Mouse (Mus musculus): ENCODE data around the gene Fam178b. TPM values are rescaled to one million over a fixed set of nuclear protein-coding genes. Genes with fewer than 3 reads are reported as not detected.

Fam178b gene
- 0.25 and 0.59 TPM in 2 replicates for polyA plus RNA-seq (2015; fragmentation: Nextera tagmentation; extraction: Ambion mirVana)

- no peaks in the 10 kb centered on the region for H3K27me3 ChIP-seq (replicated peaks)
- no peak within 1 kb of the TSS for H3K4me3 ChIP-seq (replicated peaks)
- ATAC-seq = no peak
- H3K27ac ChIP-seq = 0 out of 2 replicates have a peak within 1 kb of the TSS, but pooled peaks have one; percentile 13
- 93% methylated on average over 39 of the region's 39 CpGs for WGBS
- no peaks in the 10 kb centered on the region for H3K9me3 ChIP-seq
- no peak within 1 kb of the TSS for H3K4me2 ChIP-seq (replicated peaks)
- no peaks in the 10 kb centered on the region for H3K36me3 ChIP-seq
- no peak within 1 kb of the TSS for H3K9ac ChIP-seq
- no peaks in the 10 kb centered on the region; the same call in 1 of the 2 replicates for H3K4me1 ChIP-seq (replicated peaks)
These were observed at the start of gene Fam178b for GRCm38 (mm10) chr1:36682620-36683355. TSS of gene Fam178b (minus strand) at chr1:36683183.

- Histone ChIP-seq H3K27ac (no peak overlapping the region), H3K9ac (no peak overlapping the region), H3K4me1 (replicated peaks) (0 out of 2 replicates have a peak, but pooled peaks cover 2% of the 10 kb centered on the region), H3K4me3 (replicated peaks) (no peak overlapping the region), H3K9me3 (no peaks in the 10 kb centered on the region), H3K4me2 (replicated peaks) (no peak overlapping the region), H3K36me3 (no peaks in the 10 kb centered on the region), H3K27me3 (replicated peaks) (no peaks in the 10 kb centered on the region)
- no peak for ATAC-seq
- WGBS = 64% methylated on average over 4 of the region's 4 CpGs
These were observed 41.1 kb upstream of the Fam178b start for GRCm38 (mm10) chr1:36724057-36724431.

GRCm38 (mm10) chr1:36723146-36724056 is 40.4 kb upstream of the Fam178b start:
- Histone ChIP-seq H3K4me2 (replicated peaks) (no peak overlapping the region), H3K9me3 (no peaks in the 10 kb centered on the region), H3K4me3 (replicated peaks) (no peak overlapping the region), H3K4me1 (replicated peaks) (0 out of 2 replicates have a peak, but pooled peaks cover 2% of the 10 kb centered on the region), H3K36me3 (no peaks in the 10 kb centered on the region), H3K27me3 (replicated peaks) (no peaks in the 10 kb centered on the region), H3K27ac (no peak overlapping the region), H3K9ac (no peak overlapping the region)
- no peak for ATAC-seq
- 56% methylated on average over 16 of the region's 16 CpGs for WGBS

GRCm38 (mm10) chr1:36718786-36719185 is 35.8 kb upstream of the Fam178b start:
- Histone ChIP-seq H3K4me2 (replicated peaks) (no peak overlapping the region), H3K9ac (no peak overlapping the region), H3K36me3 (no peaks in the 10 kb centered on the region), H3K27me3 (replicated peaks) (no peaks in the 10 kb centered on the region), H3K9me3 (no peaks in the 10 kb centered on the region), H3K4me3 (replicated peaks) (no peak overlapping the region), H3K4me1 (replicated peaks) (0 out of 2 replicates have a peak, but pooled peaks cover 2% of the 10 kb centered on the region), H3K27ac (no peak overlapping the region)
- no peak for ATAC-seq
- WGBS = 95% methylated on average over 1 of the region's 1 CpGs

GRCm38 (mm10) chr1:36714311-36714710 is 31.3 kb upstream of the Fam178b start, which contains the start of gene Actr1b:
TSS of gene Actr1b (minus strand) at chr1:36714422.
- ATAC-seq = no peak
- WGBS = 82% methylated on average over 5 of the region's 5 CpGs

GRCm38 (mm10) chr1:36711104-36711503 is 28.1 kb upstream of the Fam178b start:
- WGBS = 97% methylated on average over 2 of the region's 2 CpGs
- ATAC-seq = no peak

More at GRCm38 (mm10) chr1:36714311-36714710, 31.3 kb upstream of the Fam178b start, which contains the start of gene Actr1b:
- no peak within 1 kb of the TSS for H3K4me2 ChIP-seq (replicated peaks)
- H3K9me3 ChIP-seq = no peaks in the 10 kb centered on the region
- H3K36me3 ChIP-seq = no peaks in the 10 kb centered on the region
- H3K27ac ChIP-seq = no peak within 1 kb of the TSS
- H3K27me3 ChIP-seq (replicated peaks) = no peaks in the 10 kb centered on the region
- H3K9ac ChIP-seq = no peak within 1 kb of the TSS
- no peaks in the 10 kb centered on the region for H3K4me1 ChIP-seq (replicated peaks)
- no peak within 1 kb of the TSS for H3K4me3 ChIP-seq (replicated peaks)

GRCm38 (mm10) chr1:36709854-36710280 is 26.9 kb upstream of the Fam178b start, which contains the start of gene 4933424G06Rik:
TSS of gene 4933424G06Rik (plus strand) at chr1:36710149.
- Histone ChIP-seq H3K4me1 (replicated peaks) (peaks cover 16% of the 10 kb centered on the region), H3K4me3 (replicated peaks) (peak within 1 kb of the TSS; percentile 85), H3K27me3 (replicated peaks) (no peaks in the 10 kb centered on the region), H3K4me2 (replicated peaks) (peak within 1 kb of the TSS; percentile 72), H3K9me3 (no peaks in the 10 kb centered on the region), H3K9ac (peak within 1 kb of the TSS; percentile 86), H3K36me3 (peaks cover 10% of the 10 kb centered on the region; the same call in 1 of the 2 replicates), H3K27ac (peak within 1 kb of the TSS; percentile 82)
- under 1% methylated on average over 28 of the region's 29 CpGs for WGBS
- ATAC-seq = peak; percentile 98

More at GRCm38 (mm10) chr1:36711104-36711503, 28.1 kb upstream of the Fam178b start:
- Histone ChIP-seq H3K9ac (no peak overlapping the region), H3K27me3 (replicated peaks) (no peaks in the 10 kb centered on the region), H3K4me1 (replicated peaks) (peaks cover 16% of the 10 kb centered on the region), H3K4me2 (replicated peaks) (no peak overlapping the region), H3K9me3 (no peaks in the 10 kb centered on the region), H3K4me3 (replicated peaks) (no peak overlapping the region), H3K36me3 (0 out of 2 replicates have a peak, but pooled peaks cover 5% of the 10 kb centered on the region), H3K27ac (no peak overlapping the region)

GRCm38 (mm10) chr1:36709055-36709853 is 26.3 kb upstream of the Fam178b start:
- no peaks in the 10 kb centered on the region for H3K27me3 ChIP-seq (replicated peaks)
- H3K4me1 ChIP-seq (replicated peaks) = peaks cover 16% of the 10 kb centered on the region
- peak overlapping the region; percentile 82 for H3K27ac ChIP-seq
- H3K9ac ChIP-seq = peak overlapping the region; percentile 86
- no peaks in the 10 kb centered on the region for H3K9me3 ChIP-seq
- ATAC-seq = peak; percentile 77
- under 1% methylated on average over 33 of the region's 33 CpGs for WGBS
- peaks cover 16% of the 10 kb centered on the region for H3K36me3 ChIP-seq
- peak overlapping the region; percentile 85 for H3K4me3 ChIP-seq (replicated peaks)
- H3K4me2 ChIP-seq (replicated peaks) = peak overlapping the region; percentile 72

- Histone ChIP-seq H3K4me1 (replicated peaks) (peaks cover 16% of the 10 kb centered on the region), H3K9me3 (no peaks in the 10 kb centered on the region), H3K27ac (no peak overlapping the region), H3K27me3 (replicated peaks) (no peaks in the 10 kb centered on the region), H3K9ac (peak overlapping the region; percentile 86), H3K4me2 (replicated peaks) (peak overlapping the region; percentile 72), H3K36me3 (peaks cover 19% of the 10 kb centered on the region), H3K4me3 (replicated peaks) (peak overlapping the region; percentile 85)
- WGBS = 77% methylated on average over 1 of the region's 1 CpGs
- ATAC-seq = no peak
These were observed 25.6 kb upstream of the Fam178b start for GRCm38 (mm10) chr1:36708626-36709025.

- no peaks in the 10 kb centered on the region for H3K27me3 ChIP-seq (replicated peaks)
- H3K4me2 ChIP-seq (replicated peaks) = peak overlapping the region; percentile 72; the same call in 1 of the 2 replicates
- no peak overlapping the region for H3K9ac ChIP-seq
- WGBS = 83% methylated on average over 3 of the region's 3 CpGs
- no peak for ATAC-seq
- no peak overlapping the region for H3K27ac ChIP-seq
- H3K9me3 ChIP-seq = no peaks in the 10 kb centered on the region
- H3K36me3 ChIP-seq = peaks cover 21% of the 10 kb centered on the region
- H3K4me1 ChIP-seq (replicated peaks) = peaks cover 16% of the 10 kb centered on the region
- H3K4me3 ChIP-seq (replicated peaks) = no peak overlapping the region
These were observed 24.8 kb upstream of the Fam178b start for GRCm38 (mm10) chr1:36707797-36708196.

- ATAC-seq = no peak
- no peaks in the 10 kb centered on the region for H3K27me3 ChIP-seq (replicated peaks)
- 82% methylated on average over 2 of the region's 2 CpGs for WGBS
- H3K9ac ChIP-seq = no peak overlapping the region
- H3K27ac ChIP-seq = no peak overlapping the region
- H3K4me1 ChIP-seq (replicated peaks) = peaks cover 16% of the 10 kb centered on the region
- H3K4me3 ChIP-seq (replicated peaks) = no peak overlapping the region
- H3K4me2 ChIP-seq (replicated peaks) = no peak overlapping the region
- no peaks in the 10 kb centered on the region for H3K9me3 ChIP-seq
- H3K36me3 ChIP-seq = peaks cover 27% of the 10 kb centered on the region
These were observed 24.2 kb upstream of the Fam178b start for GRCm38 (mm10) chr1:36707166-36707565.
